Mouse (Mus musculus) hematopoietic stem cell, adult 5-6 weeks (primary cell): ENCODE measurements around the gene Stat6. TPM values are rescaled to one million over a fixed set of nuclear protein-coding genes. Genes with fewer than 3 reads are reported as not detected.

Source experiments
- ATAC-seq, 2 experiments: fragments of 125-278 bp in 1 of 2; replicated peaks in 1 of 2; 2 replicates each; pipeline ENCODE4 v1.8.0; 2016 to 2017; ENCODE audit warnings: inconsistent platforms in 2 of 2, mild to moderate bottlenecking in 2 of 2, moderate number of reproducible peaks in 2 of 2, low read depth in 1 of 2, moderate TSS enrichment in 1 of 2; ENCODE audit not compliant: low FRiP score in 2 of 2, poor library complexity in 2 of 2, severe bottlenecking in 2 of 2, insufficient read depth in 1 of 2, low TSS enrichment in 1 of 2
- total RNA-seq: library from RNA; stranded (forward); fragments of 172-1452, 232-1000 nt; gene quantifications from 2 replicates; pipeline ENCODE4 v1.2.3, GENCODE M21; 2017

Stat6 gene
- total RNA-seq, 1 experiment from 2014 or later = 49.8 TPM

DNA sequence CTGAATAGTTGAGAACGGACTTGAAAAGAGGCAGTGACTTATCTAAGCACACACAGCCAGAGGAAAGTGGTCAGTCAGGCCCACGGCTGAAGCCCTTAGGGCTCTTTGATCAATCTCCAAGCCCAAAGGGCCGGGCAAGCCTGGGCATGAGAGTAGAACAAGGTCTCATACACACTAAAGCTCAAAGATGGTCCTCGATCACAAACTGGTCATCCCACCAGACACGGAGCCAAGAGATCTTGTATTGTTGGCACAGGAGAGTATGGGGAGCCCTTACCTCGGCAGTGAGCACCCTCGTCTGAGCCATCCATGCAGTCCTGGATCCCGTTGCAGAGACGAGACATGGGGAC is 32.7 kb upstream of the Stat6 start:
- no peak for ATAC-seq

DNA sequence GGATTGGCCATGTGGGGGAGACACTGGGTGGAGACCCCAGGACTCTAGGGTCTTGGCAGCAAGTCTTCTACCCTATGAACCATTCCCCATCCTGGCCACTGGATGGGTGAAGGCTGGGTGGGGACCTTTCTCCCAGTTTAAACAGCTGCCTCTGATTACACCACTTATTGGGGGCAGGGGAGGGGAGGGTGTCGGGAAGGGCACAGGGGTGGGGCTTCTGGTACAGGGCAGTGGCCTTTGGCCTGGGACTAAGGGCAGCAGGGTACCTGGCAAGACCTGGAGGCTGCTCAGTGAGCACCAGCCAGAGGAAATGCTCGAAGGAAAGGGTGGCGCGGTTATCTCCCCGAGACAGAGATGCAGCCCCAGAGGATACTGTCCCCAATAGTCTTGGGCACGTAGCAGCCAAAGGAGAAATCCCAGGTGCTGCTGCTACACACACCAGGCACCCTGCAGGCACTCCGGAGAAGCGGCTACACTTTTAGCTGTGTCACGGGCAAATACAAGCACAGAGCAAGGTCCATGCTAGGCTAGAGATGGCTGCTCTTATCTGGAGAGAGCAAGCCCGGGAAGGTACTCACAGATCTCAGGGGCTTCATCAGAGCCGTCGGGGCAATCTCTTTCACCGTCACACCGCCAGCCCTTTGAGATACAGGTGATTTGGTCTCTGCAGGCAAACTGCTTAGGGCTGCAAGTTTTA is 30.6 kb upstream of the Stat6 start:
- no peak for ATAC-seq

GRCm38 (mm10) chr10:127614236-127615033 is 28.4 kb upstream of the Stat6 start:
- no peak for ATAC-seq

- no peak for ATAC-seq
These were observed 27.8 kb upstream of the Stat6 start for GRCm38 (mm10) chr10:127615034-127615374.

- no peak for ATAC-seq
These were observed 27.2 kb upstream of the Stat6 start for GRCm38 (mm10) chr10:127615591-127615990.

GRCm38 (mm10) chr10:127616261-127616679 is 26.5 kb upstream of the Stat6 start:
- no peak for ATAC-seq

GRCm38 (mm10) chr10:127617294-127617693 is 25.5 kb upstream of the Stat6 start:
- no peak for ATAC-seq

DNA sequence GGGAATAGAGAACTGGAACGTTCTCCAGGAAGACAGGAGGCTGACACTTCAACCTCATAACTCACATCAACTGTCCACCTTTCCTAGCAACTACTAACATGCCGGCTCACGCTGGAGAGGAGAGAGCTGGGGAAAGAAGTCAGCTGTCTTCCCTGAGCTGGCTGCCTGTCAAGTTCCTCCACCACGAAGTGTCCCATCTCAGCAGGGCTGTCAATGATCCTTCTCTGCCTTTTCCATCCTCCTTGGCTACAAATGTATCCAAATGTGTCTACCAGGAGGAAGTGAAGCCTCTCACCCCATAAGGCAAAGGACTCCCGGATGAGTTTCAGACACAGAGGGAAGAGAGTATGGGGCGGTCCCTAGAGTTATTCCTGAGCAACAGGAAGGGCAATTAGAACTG is 24.6 kb upstream of the Stat6 start:
- no peak for ATAC-seq

GRCm38 (mm10) chr10:127619119-127619721 is 23.6 kb upstream of the Stat6 start:
- no peak for ATAC-seq

DNA sequence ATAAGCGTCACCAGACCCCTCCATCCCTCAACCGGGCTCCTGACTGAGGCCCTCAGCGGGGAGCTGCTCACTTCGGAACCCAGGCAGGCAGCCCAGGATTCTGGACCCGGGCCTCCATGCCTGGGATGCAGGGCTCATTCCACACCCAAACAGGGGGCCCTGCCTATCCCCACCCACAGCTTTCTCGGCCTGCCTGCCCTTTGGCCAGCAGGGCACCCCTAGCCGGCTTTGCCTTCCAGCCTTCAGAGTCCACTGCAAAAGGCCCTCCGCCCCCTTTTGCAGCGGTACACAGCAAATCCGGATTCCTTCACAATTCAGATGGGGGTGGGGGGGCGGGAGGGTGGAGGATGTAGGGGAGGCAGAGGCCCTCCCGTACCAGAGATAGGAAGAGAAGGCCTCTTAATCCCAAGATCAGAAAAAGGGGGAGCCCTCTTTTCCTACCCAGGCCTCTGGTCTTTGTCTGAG is 22.8 kb upstream of the Stat6 start:
- no peak for ATAC-seq

DNA sequence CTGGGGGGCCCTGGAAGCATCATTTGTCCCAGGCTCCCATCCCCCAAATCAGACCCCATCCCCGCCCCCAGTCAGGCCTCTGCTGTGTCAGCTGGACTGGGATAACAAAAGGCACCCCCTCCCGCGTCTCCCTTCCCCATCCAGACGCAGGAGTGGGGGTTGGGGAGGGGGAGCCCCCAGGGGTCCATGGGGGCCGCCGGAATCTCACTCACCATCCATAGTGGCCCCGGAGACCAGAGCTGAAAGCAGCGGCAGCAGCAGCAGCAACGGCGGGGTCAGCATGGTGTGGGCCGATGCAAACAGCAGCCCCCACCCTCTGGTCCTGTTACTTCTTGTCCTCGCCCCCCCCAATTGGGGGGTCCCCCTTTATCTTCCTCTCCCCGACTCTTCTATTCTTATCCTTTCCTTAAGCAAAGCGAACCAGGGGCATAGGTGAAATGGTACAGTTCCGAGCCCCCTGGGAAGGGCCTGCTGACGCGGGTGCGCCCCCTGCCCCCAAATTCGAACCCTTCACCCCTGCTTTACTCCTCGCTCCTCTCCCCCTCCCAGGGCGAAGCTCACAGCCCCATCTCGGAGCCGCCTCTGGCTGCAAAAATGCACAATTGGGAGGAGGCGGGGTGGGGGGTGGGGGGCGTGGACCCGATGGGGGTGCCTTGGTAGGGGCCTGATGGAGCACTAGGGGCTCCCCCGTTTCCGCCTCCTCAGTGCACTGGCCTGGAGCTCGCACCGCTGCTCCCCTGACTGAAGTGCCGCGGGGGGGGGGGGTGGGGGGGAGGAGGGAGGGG is 22.2 kb upstream of the Stat6 start, which contains the start of gene Lrp1:
Lrp1 (minus strand) TSS at position 743 of the 785 bp plus-strand sequence.
- ATAC-seq = no peak

GRCm38 (mm10) chr10:127621191-127622056 is 21.4 kb upstream of the Stat6 start:
- peak; percentile 61 to 68 for ATAC-seq

GRCm38 (mm10) chr10:127622057-127622392 is 20.8 kb upstream of the Stat6 start:
- peak; percentile 25 to 56; a peak in 1 of 4 replicates for ATAC-seq

- ATAC-seq = no peak
These were observed 20.1 kb upstream of the Stat6 start for GRCm38 (mm10) chr10:127622661-127623060.

GRCm38 (mm10) chr10:127623439-127624216 is 19.2 kb upstream of the Stat6 start:
- no peak for ATAC-seq

- peak in 1 of 2 experiments; percentile 33; a peak in 1 of 4 replicates for ATAC-seq
These were observed 16.4 kb upstream of the Stat6 start for GRCm38 (mm10) chr10:127626433-127626832.
